Mouse (Mus musculus) hematopoietic multipotent progenitor cell, adult 10-12 weeks (in vitro differentiated cells): ENCODE measurements around the gene Adgra3. TPM values are rescaled to one million over a fixed set of nuclear protein-coding genes. Genes with fewer than 3 reads are reported as not detected.

Source experiments
- polyA plus RNA-seq: library from polyadenylated mRNA; stranded (reverse); fragments of >175 nt; gene quantifications from 2 replicates; pipeline ENCODE4 v1.2.3, GENCODE M21; 2012; ENCODE audit warnings: low replicate concordance

Gene Adgra3
- 0.51 and 1.1 TPM in 2 replicates for polyA plus RNA-seq

DNA sequence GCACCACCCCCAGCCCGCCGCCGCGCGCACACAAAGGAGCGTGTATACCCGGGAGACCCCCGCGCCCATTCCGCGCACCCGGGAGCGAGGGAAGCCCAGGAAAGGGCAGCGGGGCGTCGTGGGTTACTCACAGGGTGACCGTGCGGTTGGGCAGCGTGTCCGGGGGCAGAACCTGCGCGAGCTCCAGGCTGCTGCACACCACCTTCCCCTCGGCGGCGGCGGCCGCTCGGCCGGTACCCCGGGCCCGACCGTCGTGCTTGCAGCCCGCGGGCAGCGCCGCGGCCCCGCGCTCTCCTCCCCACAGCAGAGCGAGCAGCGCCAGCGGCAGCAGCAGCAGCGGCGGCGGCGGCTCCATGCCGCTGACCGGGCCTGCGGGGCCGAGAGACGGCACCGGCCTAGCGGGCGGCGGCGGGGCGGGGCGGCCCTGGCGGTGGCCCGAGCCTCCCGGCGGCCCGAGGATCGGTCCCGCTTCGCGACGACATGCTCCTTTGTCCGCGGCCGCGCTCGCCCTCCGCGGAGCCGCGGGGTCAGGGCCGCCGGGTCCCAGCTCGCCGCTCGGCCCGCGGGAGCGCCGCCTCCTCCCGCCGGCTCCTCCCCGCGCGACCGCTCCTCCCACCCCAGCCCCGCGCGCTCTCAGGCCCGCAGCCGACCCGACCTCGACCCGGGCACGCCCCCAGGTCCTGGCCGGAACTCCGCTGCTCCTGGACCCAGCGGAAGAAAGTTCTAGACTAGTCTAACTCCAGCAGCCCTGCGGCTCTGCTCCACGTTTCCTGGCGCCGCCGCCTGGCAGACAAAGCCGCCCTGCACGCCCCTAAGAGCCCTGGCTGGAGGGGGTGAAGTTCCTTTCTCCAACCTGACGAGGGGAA, at the start of gene Adgra3:
Gene Adgra3, minus strand, starts transcription at position 586 of the 866 bp plus-strand sequence.

